Mouse (Mus musculus): ENCODE data around the gene Nptn.

Gene Nptn

GRCm38 (mm10) chr9:58690701-58691100, 108.7 kb downstream of the Nptn start:
- no peak for DNase-seq (ENCODE audit: low spot score)

GRCm38 (mm10) chr9:58691471-58691870, 109.4 kb downstream of the Nptn start:
- DNase-seq (ENCODE audit: low spot score) = no peak

- DNase-seq (ENCODE audit: low spot score) = no peak
Observed at GRCm38 (mm10) chr9:58698486-58698885, 116.4 kb downstream of the Nptn start.

GRCm38 (mm10) chr9:58701751-58702150, 119.7 kb downstream of the Nptn start:
- no peak for DNase-seq (ENCODE audit: low spot score)

- no peak for DNase-seq (ENCODE audit: low spot score)
Observed at GRCm38 (mm10) chr9:58703766-58704165, 121.7 kb downstream of the Nptn start.

- DNase-seq (ENCODE audit: low spot score) = no peak
Observed at GRCm38 (mm10) chr9:58706024-58706423, 124.0 kb downstream of the Nptn start.
